Mouse (Mus musculus) liver, embryonic 14.5 days (tissue): Measurements from ENCODE around the gene Atp5d. TPM values are rescaled to one million over a fixed set of nuclear protein-coding genes. Genes with fewer than 3 reads are reported as not detected.

Source experiments
- ATAC-seq: fragments of 200-750 bp; cut with Nextera tagmentation; 2 replicates; pipeline ENCODE4 v1.8.0; 2017; ENCODE audit warnings: moderate number of reproducible peaks, mild to moderate bottlenecking, moderate library complexity; ENCODE audit not compliant: insufficient read depth
- DNase-seq, 3 experiments: peaks; one replicate each; pipeline ENCODE4 v3.0.0-alpha.2; 2012 to 2013; ENCODE audit warnings: low read depth in 3 of 3, low spot score in 3 of 3
- H3K27ac ChIP-seq: fragments of 300-500 bp; sonication (generic); 2 replicates; pipeline ENCODE4 v1.5.1; 2014; ENCODE audit warnings: moderate library complexity, mild to moderate bottlenecking, control low read depth, inconsistent platforms
- H3K27me3 ChIP-seq: fragments of 300-500 bp; sonication (generic); 2 replicates; pipeline ENCODE4 v1.6.1; 2014; ENCODE audit warnings: mild to moderate bottlenecking, low read length, moderate library complexity; ENCODE audit not compliant: control insufficient read depth, insufficient read depth
- H3K36me3 ChIP-seq: fragments of 300-500 bp; sonication (generic); replicated peaks from 2 replicates; pipeline ENCODE4 v1.6.1; 2014; ENCODE audit warnings: low read depth; ENCODE audit not compliant: control insufficient read depth, insufficient read depth
- H3K4me1 ChIP-seq, 2 experiments: fragments of 200-500 bp in 1 of 2; fragments of 300-500 bp in 1 of 2; sonication (generic) in 1 of 2; replicated peaks; 2 replicates each; pipeline ENCODE4 v1.6.1; 2012 to 2014; ENCODE audit warnings: antibody characterized with exemption in 1 of 2, inconsistent platforms in 1 of 2, low read length in 1 of 2; ENCODE audit not compliant: control insufficient read depth in 2 of 2, insufficient read depth in 2 of 2
- H3K4me2 ChIP-seq: fragments of 300-500 bp; sonication (generic); 2 replicates; pipeline ENCODE4 v1.6.1; 2014; ENCODE audit warnings: low read depth, mild to moderate bottlenecking, control low read depth, moderate library complexity
- H3K4me3 ChIP-seq, 2 experiments: fragments of 200-500 bp in 1 of 2; fragments of 300-500 bp in 1 of 2; sonication (generic) in 1 of 2; 2 replicates each; pipeline ENCODE4 v1.5.1; 2012 to 2014; ENCODE audit warnings: low read depth in 2 of 2, low read length in 2 of 2, mild to moderate bottlenecking in 2 of 2, control low read depth in 1 of 2, inconsistent platforms in 1 of 2, moderate library complexity in 1 of 2; ENCODE audit not compliant: insufficient read depth in 1 of 2
- H3K9ac ChIP-seq: fragments of 300-500 bp; sonication (generic); replicated peaks from 2 replicates; pipeline ENCODE4 v1.6.1; 2014; ENCODE audit warnings: mild to moderate bottlenecking, control low read depth, moderate library complexity
- H3K9me3 ChIP-seq: fragments of 300-500 bp; sonication (generic); 2 replicates; pipeline ENCODE4 v1.6.1; 2016; ENCODE audit warnings: low read length, mixed read lengths; ENCODE audit not compliant: control insufficient read depth
- CTCF ChIP-seq: IDR thresholded peaks from 2 replicates; pipeline ENCODE4 v1.5.1; 2016; ENCODE audit warnings: antibody characterized with exemption, low read depth, control low read depth
- EP300 ChIP-seq: IDR thresholded peaks from 2 replicates; pipeline ENCODE4 v1.6.1; 2016; ENCODE audit warnings: antibody characterized with exemption, low read depth
- WGBS: fragments of 180-500 bp; shearing (Covaris S2); extraction: QIAGEN DNeasy Blood & Tissue Kit; methylation state at CpG from one replicate; pipeline ENCODE4 v1.1.7; 2014; ENCODE audit not compliant: insufficient replicate concordance; 5-methylcytosine and 5-hydroxymethylcytosine counted together
- polyA plus RNA-seq, 2 experiments: library from polyadenylated mRNA; depleted of rRNA in 1 of 2; stranded (reverse) in 1 of 2; unstranded in 1 of 2; fragments of >200 nt; fragmentation: Nextera tagmentation in 1 of 2; extraction: Ambion mirVana in 1 of 2; gene quantifications; 2 replicates each; pipeline versions ENCODE4 v1.2.1 to v1.2.3; 2012 to 2014

The Atp5d gene
- polyA plus RNA-seq, 2 experiments, result 211 to 249 TPM

- TF ChIP-seq CTCF, result no peak
- no peak for TF ChIP-seq EP300
- H3K4me2 ChIP-seq, result no peak overlapping the region
- H3K9ac ChIP-seq, result no peak overlapping the region
- no peaks in the 10 kb centered on the region for H3K36me3 ChIP-seq
- DNase-seq (no peak), ATAC-seq (no peak)
- no peak overlapping the region for H3K4me3 ChIP-seq
- no peak overlapping the region for H3K27ac ChIP-seq
- no peaks in the 10 kb centered on the region for H3K27me3 ChIP-seq
- peaks cover 8 to 9% of the 10 kb centered on the region in 2 experiments for H3K4me1 ChIP-seq
- WGBS, result 75% methylated on average over 6 of the region's 6 CpGs
- no peaks in the 10 kb centered on the region for H3K9me3 ChIP-seq
Measured at GRCm38 (mm10) chr10:80107678-80108077, 30.8 kb upstream of the Atp5d start.

DNA sequence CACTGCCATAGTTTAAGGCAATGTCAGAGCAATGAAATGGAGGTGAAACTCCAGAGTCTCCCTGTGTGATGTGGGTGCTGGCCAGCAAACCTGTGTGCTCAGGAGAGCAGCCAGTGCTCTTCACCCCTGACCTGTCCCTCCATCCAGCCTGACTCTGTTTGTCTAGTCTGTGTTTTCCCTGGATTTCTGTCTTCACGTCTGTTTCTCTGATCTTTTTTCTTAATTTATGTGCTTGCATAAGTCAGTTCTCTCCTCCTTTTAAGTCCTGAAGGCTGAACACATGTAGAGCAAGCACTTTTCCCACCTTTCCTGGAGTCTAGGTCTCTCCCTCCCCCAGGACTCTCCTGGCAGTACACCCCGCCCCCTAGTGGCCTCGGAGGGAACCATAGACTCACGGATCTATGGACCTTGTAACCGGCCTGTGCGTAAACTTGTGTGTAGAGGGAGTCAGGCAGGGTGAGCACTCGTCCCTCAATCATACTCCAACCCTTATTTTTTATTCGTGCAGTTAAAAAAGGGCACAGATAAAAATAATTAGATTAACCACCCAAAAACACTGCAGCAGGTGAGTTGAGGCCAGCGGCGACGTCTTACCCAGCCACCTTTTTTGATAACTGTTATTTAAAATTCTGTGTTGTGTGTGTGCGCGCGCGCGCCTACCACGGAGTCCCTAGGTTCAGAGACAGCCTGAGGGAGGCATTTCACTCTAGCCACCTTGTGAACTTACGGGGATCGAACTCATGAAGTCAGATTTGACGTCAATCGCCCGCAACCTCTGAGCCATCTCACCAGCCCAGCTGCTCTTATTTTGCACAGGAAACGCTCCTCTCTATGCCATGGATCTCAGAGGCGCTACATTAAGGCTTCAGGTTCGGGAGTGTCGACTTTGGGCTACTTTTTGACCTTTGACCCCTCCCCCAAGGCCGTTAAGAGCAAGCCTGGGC is 23.8 kb upstream of the Atp5d start:
- peaks cover 19 to 25% of the 10 kb centered on the region in 2 experiments for H3K4me1 ChIP-seq
- peak overlapping the region; percentile 81 for H3K9ac ChIP-seq
- under 1% methylated on average over 27 of the region's 27 CpGs for WGBS
- peak overlapping the region; percentile 79 for H3K4me2 ChIP-seq
- peak overlapping the region; percentile 91 for H3K27ac ChIP-seq
- peak; percentile 88 to 92 (median 89) for DNase-seq
- TF ChIP-seq EP300, result 0 out of 2 replicates have a peak, but pooled peaks have one; percentile 26
- peak; percentile 99 for TF ChIP-seq CTCF
- no peaks in the 10 kb centered on the region for H3K9me3 ChIP-seq
- peaks cover 22% of the 10 kb centered on the region for H3K36me3 ChIP-seq
- H3K4me3 ChIP-seq, result peak overlapping the region; percentile 67 to 70
- no peaks in the 10 kb centered on the region for H3K27me3 ChIP-seq
- ATAC-seq, result peak; percentile 47

DNA sequence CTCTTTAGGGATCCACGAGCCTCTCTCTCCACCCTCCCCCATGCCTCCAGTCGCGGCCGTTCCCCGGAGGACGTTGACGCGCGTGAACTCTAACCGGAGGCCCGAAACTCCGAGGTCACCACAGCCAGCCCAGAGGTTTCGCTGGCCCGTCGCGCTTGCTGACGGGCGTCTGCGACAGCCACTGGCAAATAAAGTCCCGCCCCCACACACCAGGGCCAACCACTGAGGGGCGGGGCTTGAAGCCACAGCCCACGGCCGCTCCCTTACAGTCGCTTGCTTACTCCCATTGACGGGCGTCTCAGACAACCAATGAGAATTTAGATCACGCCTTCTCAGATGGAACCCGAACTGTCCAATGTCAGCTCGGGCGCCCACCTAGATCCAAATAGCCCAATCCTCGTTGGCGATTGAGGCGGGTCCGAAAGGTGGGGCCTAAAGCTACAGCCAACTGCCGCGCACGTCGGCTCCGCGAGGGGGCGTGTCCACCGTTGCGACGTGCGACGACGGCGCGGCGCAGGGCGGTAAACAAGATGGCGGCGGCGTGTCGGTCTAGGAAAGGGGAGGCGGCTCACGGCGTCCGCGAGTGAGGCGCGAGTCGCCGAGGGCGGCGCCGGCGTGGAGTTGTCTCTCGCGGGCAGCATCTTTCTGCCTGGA is 23.0 kb upstream of the Atp5d start, which contains the start of gene Stk11:
Stk11 (plus strand) TSS at position 514 of the 654 bp plus-strand sequence.
- TF ChIP-seq CTCF, result peak; percentile 40
- TF ChIP-seq EP300, result 0 out of 2 replicates have a peak, but pooled peaks have one; percentile 3

DNA sequence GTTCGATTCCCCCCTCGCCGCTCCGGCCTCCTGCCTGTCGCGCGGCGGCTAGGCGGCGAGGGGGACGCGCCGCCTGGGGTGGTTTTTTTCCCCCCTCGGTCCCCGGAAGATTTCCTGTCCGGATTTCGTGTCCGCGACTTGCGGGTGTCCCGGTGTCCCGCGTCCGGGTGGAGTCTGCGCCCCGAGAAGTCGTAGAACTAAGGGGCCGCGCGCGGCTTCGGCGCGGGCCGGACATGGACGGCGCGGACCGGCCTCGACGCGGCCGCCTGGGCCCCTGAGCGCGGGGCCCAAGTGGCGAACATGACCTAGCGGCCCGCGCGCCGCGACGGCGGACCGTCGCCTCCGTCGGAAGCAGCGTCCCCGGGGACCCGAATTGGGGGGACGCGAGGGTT is 22.5 kb upstream of the Atp5d start:
- Histone ChIP-seq H3K9ac (peak overlapping the region; percentile 99), H3K9me3 (no peaks in the 10 kb centered on the region), H3K4me3 (peak overlapping the region; percentile 85 to 97), H3K27me3 (no peaks in the 10 kb centered on the region), H3K4me2 (peak overlapping the region; percentile 81), H3K27ac (peak overlapping the region; percentile 69), H3K36me3 (peaks cover 36% of the 10 kb centered on the region), H3K4me1 (peaks cover 19 to 31% of the 10 kb centered on the region in 2 experiments)
- ATAC-seq (peak; percentile 15; the same call in 1 of the 2 replicates), DNase-seq (no peak)
- TF ChIP-seq EP300, result no peak
- no peak for TF ChIP-seq CTCF
- under 1% methylated on average over 63 of the region's 63 CpGs for WGBS

More for the DNA sequence above, 23.0 kb upstream of the Atp5d start, which contains the start of gene Stk11:
- DNase-seq, result peak; percentile 100
- Histone ChIP-seq H3K4me3 (peak within 1 kb of the TSS; percentile 85 to 97), H3K27me3 (no peaks in the 10 kb centered on the region), H3K9me3 (no peaks in the 10 kb centered on the region), H3K27ac (peak within 1 kb of the TSS; percentile 91), H3K9ac (peak within 1 kb of the TSS; percentile 99), H3K4me1 (peaks cover 19 to 29% of the 10 kb centered on the region in 2 experiments), H3K36me3 (peaks cover 30% of the 10 kb centered on the region), H3K4me2 (peak within 1 kb of the TSS; percentile 81)
- ATAC-seq, result peak; percentile 93
- under 1% methylated on average over 70 of the region's 70 CpGs for WGBS
